Mouse (Mus musculus) left cerebral cortex, adult 2 months (tissue): ENCODE measurements around the gene Yeats2. TPM values are rescaled to one million over a fixed set of nuclear protein-coding genes. Genes with fewer than 3 reads are reported as not detected.
A peak's percentile ranks its signal among the peaks of the same experiment; 100 is the strongest.

Experiments used
- DNase-seq, 2 experiments: peaks; one replicate each; pipeline ENCODE4 v3.0.0; 2021 to 2022; ENCODE audit warnings: low spot score in 2 of 2, mixed read lengths in 1 of 2; ENCODE audit errors: extremely low spot score in 1 of 2
- H3K27ac ChIP-seq: fragments of 200-600 bp; 2 replicates; pipeline ENCODE4 v1.8.1; 2022
- H3K4me3 ChIP-seq: fragments of 200-600 bp; 2 replicates; pipeline ENCODE4 v1.8.1; 2022
- CTCF ChIP-seq: fragments of 200-600 bp; IDR thresholded peaks from 2 replicates; pipeline ENCODE4 v1.8.1; 2022; ENCODE audit warnings: antibody characterized with exemption, mild to moderate bottlenecking, moderate library complexity
- intact Hi-C: fragments of 180-260 bp; cut with DNase I; formaldehyde crosslinking; loops from one replicate; pipeline ENCODE4 v1.15.1; 2025
- total RNA-seq, 2 experiments: library from RNA; stranded (reverse); gene quantifications; 2 replicates each; pipeline ENCODE4 v1.2.3; 2021

Gene Yeats2
- total RNA-seq, 2 experiments from 2014 or later, result 42.7 to 42.8 TPM

DNA sequence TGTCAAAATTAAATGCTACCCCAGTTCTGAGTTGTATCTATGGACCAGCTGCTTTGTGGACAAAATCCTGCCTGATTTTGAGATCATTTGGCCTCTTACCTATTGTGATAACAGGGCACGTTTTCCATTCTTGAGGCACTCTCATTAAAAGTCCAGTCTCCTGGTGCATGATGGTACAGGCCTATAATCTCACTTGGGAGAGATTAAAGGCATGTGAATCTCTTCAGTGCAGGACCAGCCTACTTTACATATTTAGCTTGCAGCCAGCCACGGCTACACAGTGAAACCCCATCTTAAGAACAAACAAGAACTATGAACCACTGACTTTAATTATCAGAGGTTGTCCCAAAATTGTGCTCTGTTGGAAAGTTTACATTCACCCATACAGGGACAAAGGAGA, 10.5 kb upstream of the Yeats2 start:
- no peak for DNase-seq
- Histone ChIP-seq H3K27ac (no peak overlapping the region), H3K4me3 (no peak overlapping the region)
- intact Hi-C loops, result no loop called here
- TF ChIP-seq CTCF, result no peak

DNA sequence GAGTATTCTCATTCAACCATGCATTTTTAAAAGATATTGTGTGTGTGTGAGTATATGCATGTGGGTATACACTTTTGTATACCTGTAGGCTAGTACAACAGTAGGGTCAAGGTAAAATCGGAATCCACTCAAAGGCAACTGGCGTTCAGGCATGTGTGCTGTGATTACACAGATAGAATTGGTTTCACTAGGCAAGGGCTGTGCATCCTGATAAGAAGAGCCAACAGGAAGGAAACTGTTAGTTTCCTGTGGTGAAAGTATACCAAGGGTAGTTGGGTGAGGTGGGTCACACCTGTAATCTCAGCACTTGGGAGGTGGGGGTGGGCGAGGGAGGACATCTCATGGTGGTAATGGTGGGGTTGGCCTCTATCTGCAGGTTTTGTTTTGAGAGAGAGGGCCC, 3.7 kb downstream of the Yeats2 start:
- intact Hi-C loops, result no loop called here
- Histone ChIP-seq H3K27ac (no peak overlapping the region), H3K4me3 (no peak overlapping the region)
- no peak for DNase-seq
- TF ChIP-seq CTCF, result no peak

DNA sequence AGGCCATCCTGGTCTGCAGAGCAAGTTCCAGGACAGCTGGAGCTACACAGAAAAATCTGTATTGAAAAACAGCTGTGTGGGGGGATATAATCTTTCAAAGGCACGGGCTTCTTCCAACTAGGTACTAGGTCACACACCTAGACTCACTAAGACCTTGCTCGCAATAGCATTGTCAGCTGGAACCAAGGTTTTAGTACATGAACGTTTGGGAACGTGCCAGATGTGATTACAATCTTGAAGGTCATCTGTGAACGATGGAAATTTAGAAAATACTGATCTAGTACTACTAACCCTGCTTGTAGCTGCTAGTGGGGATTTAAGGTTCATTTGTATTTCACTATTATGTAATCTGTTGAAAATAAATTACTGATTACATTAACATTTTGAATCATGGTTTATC, 11.1 kb downstream of the Yeats2 start:
- no peak for DNase-seq
- TF ChIP-seq CTCF, result no peak
- H3K4me3 ChIP-seq, result no peak overlapping the region
- intact Hi-C loops, result no loop called here
- no peak overlapping the region for H3K27ac ChIP-seq

DNA sequence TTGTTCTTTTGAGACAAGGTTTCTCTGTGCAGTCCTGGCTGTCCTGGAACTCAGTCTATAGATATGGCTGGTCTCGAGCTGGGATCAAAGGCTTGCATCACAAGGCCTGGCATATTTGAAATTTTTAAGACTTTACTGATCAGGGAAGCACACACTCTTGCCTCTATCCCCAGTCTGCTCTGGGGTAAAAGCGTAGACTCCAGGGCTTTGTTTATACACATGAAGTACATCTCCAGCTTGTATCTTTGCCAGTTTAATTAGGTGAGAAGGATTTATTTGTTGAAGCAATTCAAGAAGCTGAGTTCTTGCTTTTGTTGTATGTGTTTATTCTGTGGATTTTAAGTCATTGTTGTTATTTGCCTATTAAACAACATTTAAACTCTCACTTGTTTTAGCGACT, 12.9 kb downstream of the Yeats2 start:
- TF ChIP-seq CTCF, result no peak
- intact Hi-C loops, result no loop called here
- DNase-seq, result no peak

DNA sequence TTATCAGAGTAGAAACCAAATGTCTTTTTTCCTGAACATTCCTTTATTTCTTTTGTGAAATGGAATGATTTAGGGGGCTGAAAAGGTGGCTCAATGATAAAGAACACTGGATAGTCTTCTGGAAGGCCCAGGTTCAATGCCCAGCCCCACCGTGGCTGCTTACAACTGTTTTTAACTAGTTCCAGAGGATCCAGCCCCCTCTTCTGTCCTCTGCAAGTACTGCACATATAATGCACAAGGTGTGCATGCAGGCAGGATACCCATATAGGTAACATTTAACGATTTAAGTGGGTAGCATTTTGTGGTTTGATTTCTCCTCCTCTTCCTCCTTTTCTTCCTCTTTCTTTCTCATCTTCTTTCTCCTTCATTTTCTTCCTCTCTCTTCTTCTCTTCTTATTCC, 19.3 kb downstream of the Yeats2 start:
- no peak for DNase-seq
- Histone ChIP-seq H3K4me3 (no peak overlapping the region), H3K27ac (no peak overlapping the region)
- intact Hi-C loops, result no loop called here
- TF ChIP-seq CTCF, result peak; percentile 30

More for the DNA sequence above, 12.9 kb downstream of the Yeats2 start:
- Histone ChIP-seq H3K27ac (no peak overlapping the region), H3K4me3 (no peak overlapping the region)

DNA sequence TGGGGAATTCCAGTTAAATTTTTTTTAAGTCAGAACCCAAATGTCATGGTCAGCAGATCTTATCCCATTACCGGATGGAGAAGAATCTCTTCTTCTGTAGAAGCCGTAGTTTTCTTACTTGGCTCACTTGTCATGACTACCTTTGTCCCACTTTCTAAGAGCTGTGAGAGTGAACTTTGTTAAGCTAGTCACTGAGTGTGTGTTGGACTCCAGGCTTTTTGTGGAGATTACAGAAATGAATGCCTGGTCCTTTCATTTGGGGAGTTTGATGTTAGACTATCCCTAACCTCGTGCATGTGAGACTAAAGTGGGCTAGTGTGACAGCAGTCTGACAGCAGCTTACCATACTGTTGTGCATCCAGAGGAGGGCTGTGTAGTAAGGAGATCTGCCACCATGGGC, 28.2 kb downstream of the Yeats2 start:
- no peak overlapping the region for H3K4me3 ChIP-seq
- DNase-seq, result no peak
- H3K27ac ChIP-seq, result no peak overlapping the region
- TF ChIP-seq CTCF, result no peak
- intact Hi-C loops, result no loop called here

DNA sequence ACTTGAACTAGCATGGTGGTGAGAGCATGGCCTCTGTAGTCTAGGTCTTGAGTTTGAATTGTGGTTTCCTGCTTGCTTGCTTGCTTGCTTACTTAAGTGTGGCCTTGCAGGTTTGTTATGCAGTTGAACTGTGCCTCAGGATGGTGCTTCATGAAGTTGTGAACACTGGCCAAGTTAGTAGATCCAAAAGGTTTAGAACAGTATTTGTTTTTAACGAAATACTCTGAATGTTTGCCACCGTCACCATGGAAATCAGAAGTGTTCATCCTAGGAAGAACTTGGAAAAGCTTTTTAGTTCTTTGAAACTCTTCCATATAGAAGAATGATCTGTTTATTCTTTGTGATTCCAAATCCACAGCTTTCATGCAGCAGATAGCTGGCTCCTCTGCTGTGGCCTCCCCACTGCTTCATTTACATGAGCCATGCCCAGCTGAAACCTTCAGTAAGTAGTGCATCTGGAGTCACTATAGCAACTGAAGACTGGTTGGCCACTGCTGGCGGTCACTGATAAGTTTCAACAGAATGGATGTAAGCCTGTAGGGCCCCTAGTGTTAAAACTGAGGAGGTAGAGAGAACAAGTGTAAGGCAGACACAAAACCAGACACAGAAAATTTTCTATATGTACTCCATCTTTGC, 28.7 kb downstream of the Yeats2 start:
- Histone ChIP-seq H3K4me3 (no peak overlapping the region), H3K27ac (no peak overlapping the region)
- intact Hi-C loops, result no loop called here
- DNase-seq, result no peak
- no peak for TF ChIP-seq CTCF

DNA sequence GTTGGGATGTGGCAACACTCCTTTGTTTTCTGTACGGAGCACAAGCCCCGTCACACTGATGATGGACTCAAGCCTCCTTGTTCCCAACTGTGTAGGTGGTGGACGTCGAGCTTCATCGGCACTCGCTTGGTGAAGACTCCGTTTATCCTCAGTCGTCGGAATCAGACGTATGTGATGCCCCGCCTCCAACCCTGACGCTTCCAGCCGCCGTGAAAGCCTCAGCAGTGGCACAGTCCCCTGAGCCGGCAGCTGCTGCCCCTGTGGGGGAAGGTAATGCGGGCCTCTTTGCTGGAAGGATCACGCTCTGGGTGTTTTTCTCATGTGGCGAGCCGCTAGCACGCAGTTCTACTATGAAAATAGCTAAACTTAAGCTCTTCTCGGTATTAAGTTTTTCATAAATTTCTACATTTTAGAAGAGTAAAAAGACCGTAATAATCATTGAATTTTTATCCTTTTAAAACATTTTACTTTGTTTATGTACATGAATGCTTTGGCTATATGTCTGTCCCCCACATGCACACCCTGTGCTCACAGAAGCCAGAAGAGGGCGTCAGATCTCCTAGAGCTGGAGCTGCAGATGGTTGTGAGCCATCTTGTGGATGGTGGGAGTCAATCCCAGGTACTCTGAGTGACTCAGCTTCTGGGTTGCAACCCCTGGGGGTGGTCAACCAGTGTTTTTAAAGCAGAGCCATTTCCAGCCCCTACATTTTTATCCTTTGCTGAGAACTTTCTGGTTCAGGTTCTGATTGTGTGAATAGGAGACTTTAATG, 38.7 kb downstream of the Yeats2 start:
- H3K27ac ChIP-seq, result no peak overlapping the region
- no peak for DNase-seq
- H3K4me3 ChIP-seq, result no peak overlapping the region
- no peak; the same call in 1 of the 2 replicates for TF ChIP-seq CTCF
- intact Hi-C loops, result no loop called here

DNA sequence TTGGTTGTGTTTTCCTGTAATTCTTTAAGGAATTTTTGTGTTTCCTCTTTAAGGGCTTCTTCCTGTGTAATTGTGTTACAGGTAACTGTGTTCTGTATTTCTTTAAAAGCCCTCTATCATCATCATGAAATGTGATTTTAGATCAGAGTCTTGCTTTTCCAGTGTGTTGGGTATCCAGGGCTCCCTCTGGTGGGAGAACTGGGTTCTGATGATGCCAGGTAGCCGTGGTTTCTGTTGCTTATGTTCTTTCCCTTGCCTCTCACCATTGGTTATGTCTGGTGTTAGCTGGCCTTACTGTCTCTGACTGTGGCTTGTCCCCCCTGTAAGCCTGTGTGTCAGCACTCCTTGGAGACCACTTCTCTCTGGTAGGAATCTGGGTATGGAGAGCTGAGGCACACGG, 44.5 kb downstream of the Yeats2 start:
- Histone ChIP-seq H3K4me3 (no peak overlapping the region), H3K27ac (no peak overlapping the region)
- no peak for DNase-seq
- peak; percentile 62 for TF ChIP-seq CTCF
- intact Hi-C loops, result loop anchor here (5.0 kb wide), 1 partner anchor 463 kb away; no protein-coding TSS in a partner anchor

DNA sequence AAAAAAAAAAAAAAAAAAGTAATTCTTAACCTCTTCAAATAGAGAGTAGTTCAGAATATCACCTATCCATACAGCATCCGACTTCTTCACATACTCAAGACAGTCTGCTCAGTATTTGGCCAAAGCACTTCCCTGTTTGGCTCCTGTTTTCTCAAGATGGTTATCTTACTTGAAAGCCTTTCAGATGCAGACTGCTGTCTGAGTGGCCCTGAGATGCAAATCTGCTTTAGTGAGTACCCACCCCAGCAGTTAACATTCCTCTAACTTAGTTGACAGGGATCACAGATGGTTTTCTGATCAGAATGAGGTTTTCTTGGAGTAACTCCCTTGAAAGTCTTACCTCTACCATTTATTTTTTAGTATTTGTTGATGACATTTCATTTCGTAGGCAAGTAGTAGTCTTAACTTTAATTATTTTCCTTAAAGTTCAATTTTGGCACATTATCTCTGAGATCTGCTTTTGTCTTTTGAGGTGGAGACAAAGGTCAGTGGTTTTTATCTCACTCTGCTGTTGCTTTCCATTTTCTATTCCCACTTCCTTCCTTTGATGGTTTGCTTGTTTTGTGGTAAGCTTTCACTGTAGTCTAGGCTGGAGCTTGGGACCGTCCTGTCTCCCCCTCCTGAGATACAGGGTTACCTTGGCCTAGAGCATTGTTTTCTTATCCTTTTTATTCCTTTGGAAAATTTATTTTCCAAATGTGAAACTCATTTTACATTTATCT, 50.5 kb downstream of the Yeats2 start:
- no peak overlapping the region for H3K27ac ChIP-seq
- intact Hi-C loops, result no loop called here
- TF ChIP-seq CTCF, result no peak
- DNase-seq, result no peak
- no peak overlapping the region for H3K4me3 ChIP-seq

DNA sequence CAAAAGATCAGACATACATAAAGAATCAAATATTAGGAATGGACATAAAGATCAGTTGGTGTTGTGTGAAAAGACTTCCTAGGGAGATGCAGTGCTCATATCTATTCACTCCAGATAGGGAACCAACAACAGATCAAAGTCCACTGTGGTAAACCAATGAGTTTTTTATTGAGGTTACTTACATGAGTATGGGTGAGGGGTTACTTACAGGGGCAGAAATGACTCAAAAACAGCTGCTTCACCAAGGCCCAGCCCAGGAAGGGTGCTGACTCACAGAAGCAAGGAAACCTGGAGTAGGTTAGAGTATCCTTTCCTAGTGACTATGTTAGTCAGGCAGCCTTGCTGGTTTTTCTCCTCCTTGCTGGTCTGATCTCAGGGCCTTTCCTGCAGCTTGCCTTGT, 51.2 kb downstream of the Yeats2 start:
- Histone ChIP-seq H3K4me3 (no peak overlapping the region), H3K27ac (no peak overlapping the region)
- no peak for TF ChIP-seq CTCF
- intact Hi-C loops, result no loop called here
- DNase-seq, result no peak

DNA sequence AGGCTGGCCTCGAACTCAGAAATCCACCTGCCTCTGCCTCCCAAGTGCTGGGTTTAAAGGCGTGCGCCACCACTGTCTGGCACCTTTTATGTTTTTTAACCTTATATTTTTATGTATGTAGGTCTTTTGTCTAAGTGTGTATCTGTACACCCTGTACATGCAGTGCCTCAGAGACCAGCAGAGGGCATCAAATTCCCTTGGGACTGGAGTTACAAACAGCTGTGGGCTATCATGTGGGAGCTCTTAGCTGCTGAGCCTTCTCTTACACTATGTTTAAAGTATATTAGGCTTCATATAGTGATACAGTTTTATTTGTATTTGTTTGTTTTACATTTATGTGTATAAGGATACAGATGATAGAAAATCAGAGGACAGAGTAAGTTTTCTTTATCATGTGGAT, 54.7 kb downstream of the Yeats2 start:
- intact Hi-C loops, result no loop called here
- TF ChIP-seq CTCF, result peak; percentile 46
- DNase-seq, result no peak
- Histone ChIP-seq H3K27ac (no peak overlapping the region), H3K4me3 (no peak overlapping the region)
